Mouse (Mus musculus): ENCODE measurements around the gene C1rl.
"Not testable (repeated sequence)": the region's sequence is repeated elsewhere in the genome, so short reads cannot be mapped to it uniquely, and the experiment has no call there.

C1rl gene

GRCm38 (mm10) chr6:124505028-124505427, 12.1 kb downstream of the C1rl start:
- no peak for DNase-seq (ENCODE audit: inconsistent ontology term)

GRCm38 (mm10) chr6:124506991-124507390, 14.1 kb downstream of the C1rl start:
- no peak for DNase-seq (ENCODE audit: inconsistent ontology term)

- DNase-seq (ENCODE audit: inconsistent ontology term), result no peak
Observed at GRCm38 (mm10) chr6:124508292-124508691, 15.4 kb downstream of the C1rl start.

- DNase-seq (ENCODE audit: inconsistent ontology term), result not testable (repeated sequence)
Observed at GRCm38 (mm10) chr6:124509192-124509591, 16.3 kb downstream of the C1rl start.

GRCm38 (mm10) chr6:124511936-124512335, 19.0 kb downstream of the C1rl start:
- no peak for DNase-seq (ENCODE audit: inconsistent ontology term)

GRCm38 (mm10) chr6:124512355-124512836, 19.5 kb downstream of the C1rl start, which contains the start of gene C1ra:
TSS of gene C1ra (plus strand) at chr6:124512405.
- peak; percentile 72 for DNase-seq (ENCODE audit: inconsistent ontology term)

GRCm38 (mm10) chr6:124517733-124518132, 24.8 kb downstream of the C1rl start:
- DNase-seq (ENCODE audit: inconsistent ontology term), result not testable (repeated sequence)

- not testable (repeated sequence) for DNase-seq (ENCODE audit: inconsistent ontology term)
Observed at GRCm38 (mm10) chr6:124522082-124522481, 29.2 kb downstream of the C1rl start.

- DNase-seq (ENCODE audit: inconsistent ontology term), result no peak
Observed at GRCm38 (mm10) chr6:124527881-124528280, 35.0 kb downstream of the C1rl start.

- DNase-seq (ENCODE audit: inconsistent ontology term), result no peak
Observed at GRCm38 (mm10) chr6:124531077-124531476, 38.2 kb downstream of the C1rl start.

GRCm38 (mm10) chr6:124536125-124536829, 43.4 kb downstream of the C1rl start:
- DNase-seq (ENCODE audit: inconsistent ontology term), result not testable (repeated sequence)

GRCm38 (mm10) chr6:124541176-124541575, 48.3 kb downstream of the C1rl start:
- not testable (repeated sequence) for DNase-seq (ENCODE audit: inconsistent ontology term)

GRCm38 (mm10) chr6:124542284-124542683, 49.4 kb downstream of the C1rl start, which contains the start of gene C1s1:
TSS of gene C1s1 (minus strand) at chr6:124542359.
- DNase-seq (ENCODE audit: inconsistent ontology term), result not testable (repeated sequence)

- peak; percentile 22 for DNase-seq (ENCODE audit: inconsistent ontology term)
Observed at GRCm38 (mm10) chr6:124544466-124544865, 51.6 kb downstream of the C1rl start.

- DNase-seq (ENCODE audit: inconsistent ontology term), result no peak
Observed at GRCm38 (mm10) chr6:124545425-124545824, 52.5 kb downstream of the C1rl start.

GRCm38 (mm10) chr6:124547979-124548378, 55.1 kb downstream of the C1rl start:
- DNase-seq (ENCODE audit: inconsistent ontology term), result not testable (repeated sequence)

- DNase-seq (ENCODE audit: inconsistent ontology term), result no peak
Observed at GRCm38 (mm10) chr6:124549023-124549550, 56.2 kb downstream of the C1rl start.

GRCm38 (mm10) chr6:124552766-124553165, 59.9 kb downstream of the C1rl start:
- no peak for DNase-seq (ENCODE audit: inconsistent ontology term)

- not testable (repeated sequence) for DNase-seq (ENCODE audit: inconsistent ontology term)
Observed at GRCm38 (mm10) chr6:124555956-124556355, 63.0 kb downstream of the C1rl start.
